Mouse (Mus musculus) liver, embryonic 11.5 days (tissue): ENCODE results near the gene Slc44a4. TPM values are rescaled to one million over a fixed set of nuclear protein-coding genes. Genes with fewer than 3 reads are reported as not detected.

Experiments used
- ATAC-seq: fragments of 200-750 bp; cut with Nextera tagmentation; replicated peaks from 2 replicates; pipeline ENCODE4 v1.8.0; 2017; ENCODE audit warnings: moderate number of reproducible peaks, mild to moderate bottlenecking, moderate TSS enrichment, moderate library complexity; ENCODE audit not compliant: low FRiP score
- DNase-seq: peaks from one replicate; pipeline ENCODE4 v3.0.0-alpha.2; 2017; ENCODE audit warnings: low spot score
- H3K27ac ChIP-seq: fragments of 300-500 bp; sonication (generic); 2 replicates; pipeline ENCODE4 v1.5.1; 2014; ENCODE audit warnings: mild to moderate bottlenecking, low read depth, low read length, control low read depth
- H3K27me3 ChIP-seq: fragments of 300-500 bp; sonication (generic); replicated peaks from 2 replicates; pipeline ENCODE4 v1.6.1; 2014; ENCODE audit warnings: low read length, mixed read lengths; ENCODE audit not compliant: control insufficient read depth, insufficient read depth
- H3K36me3 ChIP-seq: fragments of 300-500 bp; sonication (generic); 2 replicates; pipeline ENCODE4 v1.6.1; 2014; ENCODE audit warnings: mild to moderate bottlenecking, low read length, moderate library complexity, mixed read lengths; ENCODE audit not compliant: control insufficient read depth, insufficient read depth
- H3K4me1 ChIP-seq: fragments of 300-500 bp; sonication (generic); replicated peaks from 2 replicates; pipeline ENCODE4 v1.6.1; 2014; ENCODE audit warnings: low read length, mixed read lengths; ENCODE audit not compliant: control insufficient read depth, insufficient read depth
- H3K4me2 ChIP-seq: fragments of 300-500 bp; sonication (generic); 2 replicates; pipeline ENCODE4 v1.6.1; 2014; ENCODE audit warnings: mild to moderate bottlenecking, control low read depth, moderate library complexity
- H3K4me3 ChIP-seq: fragments of 300-500 bp; sonication (generic); 2 replicates; pipeline ENCODE4 v1.5.1; 2014; ENCODE audit warnings: low read depth, low read length, control low read depth
- H3K9ac ChIP-seq: fragments of 300-500 bp; sonication (generic); 2 replicates; pipeline ENCODE4 v1.6.1; 2014; ENCODE audit warnings: low read depth, low read length, control low read depth
- H3K9me3 ChIP-seq: fragments of 300-500 bp; sonication (generic); 2 replicates; pipeline ENCODE4 v1.6.1; 2016; ENCODE audit warnings: low read length, inconsistent platforms, mixed read lengths; ENCODE audit not compliant: control insufficient read depth
- WGBS: fragments of 180-500 bp; shearing (Covaris S2); extraction: QIAGEN DNeasy Blood & Tissue Kit; methylation state at CpG from one replicate; pipeline ENCODE4 v1.1.7; 2014; 5-methylcytosine and 5-hydroxymethylcytosine counted together
- polyA plus RNA-seq: library from polyadenylated mRNA; unstranded; fragments of >200 nt; fragmentation: Nextera tagmentation; extraction: Ambion mirVana; gene quantifications from 2 replicates; pipeline ENCODE4 v1.2.1, GENCODE M21; 2014

Gene Slc44a4
- polyA plus RNA-seq, 1 experiment from 2014 or later, result 1.3 TPM

DNA sequence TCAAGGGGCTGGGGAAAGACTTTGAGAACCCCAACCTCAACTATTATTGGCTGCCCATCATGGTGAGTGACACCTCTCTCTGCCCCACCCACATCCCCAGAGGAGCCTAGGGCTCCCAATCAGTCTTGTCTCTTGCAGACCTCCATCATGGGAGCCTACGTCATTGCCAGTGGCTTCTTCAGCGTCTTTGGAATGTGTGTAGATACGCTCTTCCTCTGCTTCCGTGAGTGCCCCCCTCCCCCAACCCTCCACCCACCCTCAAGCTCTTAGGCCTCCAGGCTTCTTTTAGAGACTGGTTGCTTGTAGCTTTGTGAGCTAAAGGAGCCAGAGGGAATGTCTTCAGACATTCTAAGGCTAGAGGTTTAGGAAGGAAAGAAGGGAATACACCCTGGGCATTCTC, 14.6 kb downstream of the Slc44a4 start:
- no peak overlapping the region for H3K4me3 ChIP-seq
- DNase-seq (no peak), ATAC-seq (no peak)
- 40% methylated on average over 4 of the region's 4 CpGs for WGBS
- no peaks in the 10 kb centered on the region; the same call in 1 of the 2 replicates for H3K36me3 ChIP-seq
- H3K9ac ChIP-seq, result no peak overlapping the region
- H3K27ac ChIP-seq, result no peak overlapping the region
- H3K27me3 ChIP-seq, result no peaks in the 10 kb centered on the region
- no peaks in the 10 kb centered on the region for H3K9me3 ChIP-seq
- no peak overlapping the region for H3K4me2 ChIP-seq
- peaks cover 9% of the 10 kb centered on the region for H3K4me1 ChIP-seq

DNA sequence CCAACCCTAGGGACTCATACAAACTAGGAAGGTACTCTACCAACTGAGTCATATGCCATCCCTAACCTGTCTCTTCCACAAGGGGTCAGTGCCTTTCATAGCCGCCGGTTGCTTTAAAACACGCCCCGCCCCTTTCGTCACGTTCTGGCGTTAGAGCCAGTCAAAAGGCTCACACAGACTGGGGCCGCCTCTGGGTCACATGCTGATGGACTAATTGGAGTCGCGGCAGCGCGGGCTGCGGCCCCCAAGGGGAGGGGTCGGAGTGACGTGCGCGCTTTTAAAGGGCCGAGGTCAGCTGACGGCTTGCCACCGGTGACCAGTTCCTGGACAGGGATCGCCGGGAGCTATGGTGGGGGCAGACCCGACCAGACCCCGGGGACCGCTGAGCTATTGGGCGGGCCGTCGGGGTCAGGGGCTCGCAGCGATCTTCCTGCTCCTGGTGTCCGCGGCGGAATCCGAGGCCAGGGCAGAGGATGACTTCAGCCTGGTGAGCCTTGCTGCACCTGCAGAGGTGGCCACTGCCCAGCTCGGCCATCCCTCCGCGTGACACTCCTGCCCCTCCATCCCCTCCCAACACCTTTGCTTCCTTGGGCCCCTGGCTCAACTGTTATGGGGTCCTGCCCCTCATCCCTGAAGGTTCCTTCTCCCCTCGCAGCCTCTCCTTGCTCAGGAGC, 16.9 kb downstream of the Slc44a4 start, which contains the start of gene Neu1:
TSS of gene Neu1 (plus strand) at position 193 of the 674 bp plus-strand sequence.
- Histone ChIP-seq H3K9me3 (no peaks in the 10 kb centered on the region), H3K4me1 (peaks cover 15% of the 10 kb centered on the region), H3K27ac (peak within 1 kb of the TSS; percentile 28; the same call in 1 of the 2 replicates), H3K9ac (peak within 1 kb of the TSS; percentile 82), H3K4me2 (peak within 1 kb of the TSS; percentile 97), H3K36me3 (no peaks in the 10 kb centered on the region; the same call in 1 of the 2 replicates), H3K4me3 (peak within 1 kb of the TSS; percentile 67), H3K27me3 (no peaks in the 10 kb centered on the region)
- ATAC-seq (peak; percentile 95), DNase-seq (peak; percentile 93)
- under 1% methylated on average over 38 of the region's 38 CpGs for WGBS

DNA sequence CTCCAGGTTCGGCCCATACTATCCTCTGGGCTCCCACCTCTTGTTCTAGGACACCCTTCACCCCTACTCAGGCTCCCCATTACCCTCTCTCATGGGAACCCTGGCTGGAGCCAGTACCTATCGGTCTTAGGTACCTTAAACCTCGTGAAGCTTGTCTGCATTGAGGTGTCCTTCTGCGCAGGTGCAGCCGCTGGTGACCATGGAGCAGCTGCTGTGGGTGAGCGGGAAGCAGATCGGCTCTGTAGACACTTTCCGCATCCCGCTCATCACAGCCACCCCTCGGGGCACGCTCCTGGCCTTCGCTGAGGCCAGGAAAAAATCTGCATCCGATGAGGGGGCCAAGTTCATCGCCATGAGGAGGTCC, 17.5 kb downstream of the Slc44a4 start:
- WGBS, result 7% methylated on average over 14 of the region's 14 CpGs
- Histone ChIP-seq H3K27ac (no peak overlapping the region), H3K9ac (peak overlapping the region; percentile 82), H3K4me1 (peaks cover 15% of the 10 kb centered on the region), H3K4me2 (peak overlapping the region; percentile 97), H3K4me3 (peak overlapping the region; percentile 67), H3K36me3 (no peaks in the 10 kb centered on the region; the same call in 1 of the 2 replicates), H3K9me3 (no peaks in the 10 kb centered on the region), H3K27me3 (no peaks in the 10 kb centered on the region)
- DNase-seq (no peak), ATAC-seq (peak; percentile 19)

DNA sequence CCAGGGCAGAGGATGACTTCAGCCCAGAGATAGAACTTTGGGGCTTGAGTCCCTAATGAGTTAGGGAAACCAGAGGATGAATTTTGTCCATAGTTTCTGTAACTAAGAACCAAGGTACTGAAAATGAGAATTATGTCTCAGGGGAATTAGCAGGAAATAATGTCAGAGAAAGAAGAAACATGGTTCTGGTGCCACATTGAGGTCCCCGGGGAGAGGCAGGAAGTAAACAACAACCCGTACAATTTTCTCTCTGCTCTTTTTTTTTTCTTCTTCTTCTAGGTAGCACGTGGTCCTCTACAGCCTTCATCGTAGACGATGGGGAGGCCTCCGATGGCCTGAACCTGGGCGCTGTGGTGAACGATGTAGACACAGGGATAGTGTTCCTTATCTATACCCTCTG, 18.0 kb downstream of the Slc44a4 start:
- WGBS, result 73% methylated on average over 8 of the region's 8 CpGs
- H3K27me3 ChIP-seq, result no peaks in the 10 kb centered on the region
- DNase-seq, result no peak
- no peaks in the 10 kb centered on the region; the same call in 1 of the 2 replicates for H3K36me3 ChIP-seq
- H3K9me3 ChIP-seq, result no peaks in the 10 kb centered on the region
- ATAC-seq, result no peak
- H3K4me2 ChIP-seq, result peak overlapping the region; percentile 97
- peak overlapping the region; percentile 67 for H3K4me3 ChIP-seq
- peaks cover 15% of the 10 kb centered on the region for H3K4me1 ChIP-seq
- peak overlapping the region; percentile 82 for H3K9ac ChIP-seq
- H3K27ac ChIP-seq, result no peak overlapping the region

DNA sequence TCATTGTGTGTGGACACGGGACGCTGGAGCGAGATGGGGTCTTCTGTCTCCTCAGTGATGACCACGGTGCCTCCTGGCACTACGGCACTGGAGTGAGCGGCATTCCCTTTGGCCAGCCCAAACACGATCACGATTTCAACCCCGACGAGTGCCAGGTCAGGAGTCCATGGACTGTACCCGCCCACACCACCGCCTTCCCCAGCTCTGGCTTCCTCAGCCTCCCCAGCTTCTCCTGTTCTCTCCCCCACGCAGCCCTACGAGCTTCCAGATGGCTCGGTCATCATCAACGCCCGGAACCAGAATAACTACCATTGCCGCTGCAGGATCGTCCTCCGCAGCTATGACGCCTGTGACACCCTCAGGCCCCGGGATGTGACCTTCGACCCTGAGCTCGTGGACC, 19.8 kb downstream of the Slc44a4 start:
- Histone ChIP-seq H3K27ac (no peak overlapping the region), H3K4me2 (peak overlapping the region; percentile 23), H3K27me3 (no peaks in the 10 kb centered on the region), H3K36me3 (no peaks in the 10 kb centered on the region; the same call in 1 of the 2 replicates), H3K9me3 (no peaks in the 10 kb centered on the region), H3K4me1 (peaks cover 15% of the 10 kb centered on the region), H3K4me3 (no peak overlapping the region), H3K9ac (no peak overlapping the region)
- ATAC-seq (no peak), DNase-seq (no peak)
- WGBS, result 73% methylated on average over 24 of the region's 24 CpGs

DNA sequence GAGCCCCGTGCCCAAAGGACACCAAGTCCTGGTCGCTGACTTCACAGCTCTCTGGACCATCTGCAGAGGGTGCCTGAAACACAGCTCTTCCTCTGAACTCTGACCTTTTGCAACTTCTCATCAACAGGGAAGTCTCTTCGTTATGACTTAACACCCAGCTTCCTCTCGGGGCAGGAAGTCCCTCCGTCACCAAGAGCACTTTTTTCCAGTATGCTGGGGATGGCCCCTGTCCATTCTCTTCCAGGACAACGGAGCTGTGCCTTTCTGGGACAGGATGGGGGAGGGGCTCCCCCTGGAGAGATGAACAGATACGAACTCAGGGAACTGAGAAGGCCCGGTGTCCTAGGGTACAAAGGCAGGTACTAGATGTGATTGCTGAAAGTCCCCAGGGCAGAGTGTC, 20.6 kb downstream of the Slc44a4 start:
- Histone ChIP-seq H3K9me3 (no peaks in the 10 kb centered on the region), H3K27ac (no peak overlapping the region), H3K4me1 (peaks cover 15% of the 10 kb centered on the region), H3K4me2 (peak overlapping the region; percentile 2; the same call in 1 of the 2 replicates), H3K36me3 (no peaks in the 10 kb centered on the region; the same call in 1 of the 2 replicates), H3K27me3 (no peaks in the 10 kb centered on the region), H3K9ac (no peak overlapping the region), H3K4me3 (0 out of 2 replicates have a peak overlapping the region, but pooled peaks have one; percentile 2)
- ATAC-seq, result no peak
- DNase-seq, result no peak
- 41% methylated on average over 8 of the region's 8 CpGs for WGBS

DNA sequence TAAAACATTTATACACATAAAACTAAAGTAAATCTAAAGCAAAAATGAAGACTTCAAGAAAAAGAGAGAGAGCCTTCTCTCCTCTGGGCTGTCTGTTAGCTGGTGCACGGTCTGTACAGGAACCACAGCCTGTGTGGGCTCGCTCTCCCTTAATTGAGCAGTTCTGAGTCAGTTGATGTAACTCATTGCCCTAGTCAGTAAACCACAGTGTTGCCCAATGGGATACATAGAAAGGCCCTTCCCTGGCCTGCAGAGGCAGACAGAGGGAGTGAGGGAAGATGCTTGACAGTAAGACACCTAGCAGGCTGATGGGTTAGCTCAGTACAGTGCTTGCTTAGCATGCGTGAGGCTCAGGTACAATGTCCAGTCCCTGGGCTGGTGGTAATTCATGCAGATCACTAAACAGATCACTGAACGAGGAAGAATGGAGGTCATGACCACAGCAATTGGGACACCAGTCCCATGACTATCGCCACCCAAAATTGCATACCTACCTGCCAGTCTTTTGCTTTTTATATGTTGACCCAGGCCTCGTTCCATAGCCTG, 23.8 kb downstream of the Slc44a4 start:
- Histone ChIP-seq H3K9me3 (no peaks in the 10 kb centered on the region), H3K36me3 (no peaks in the 10 kb centered on the region; the same call in 1 of the 2 replicates), H3K4me2 (no peak overlapping the region), H3K4me1 (peaks cover 19% of the 10 kb centered on the region), H3K27me3 (no peaks in the 10 kb centered on the region), H3K27ac (no peak overlapping the region), H3K4me3 (no peak overlapping the region), H3K9ac (no peak overlapping the region)
- no peak for DNase-seq
- 76% methylated on average over 6 of the region's 6 CpGs for WGBS
- ATAC-seq, result no peak

DNA sequence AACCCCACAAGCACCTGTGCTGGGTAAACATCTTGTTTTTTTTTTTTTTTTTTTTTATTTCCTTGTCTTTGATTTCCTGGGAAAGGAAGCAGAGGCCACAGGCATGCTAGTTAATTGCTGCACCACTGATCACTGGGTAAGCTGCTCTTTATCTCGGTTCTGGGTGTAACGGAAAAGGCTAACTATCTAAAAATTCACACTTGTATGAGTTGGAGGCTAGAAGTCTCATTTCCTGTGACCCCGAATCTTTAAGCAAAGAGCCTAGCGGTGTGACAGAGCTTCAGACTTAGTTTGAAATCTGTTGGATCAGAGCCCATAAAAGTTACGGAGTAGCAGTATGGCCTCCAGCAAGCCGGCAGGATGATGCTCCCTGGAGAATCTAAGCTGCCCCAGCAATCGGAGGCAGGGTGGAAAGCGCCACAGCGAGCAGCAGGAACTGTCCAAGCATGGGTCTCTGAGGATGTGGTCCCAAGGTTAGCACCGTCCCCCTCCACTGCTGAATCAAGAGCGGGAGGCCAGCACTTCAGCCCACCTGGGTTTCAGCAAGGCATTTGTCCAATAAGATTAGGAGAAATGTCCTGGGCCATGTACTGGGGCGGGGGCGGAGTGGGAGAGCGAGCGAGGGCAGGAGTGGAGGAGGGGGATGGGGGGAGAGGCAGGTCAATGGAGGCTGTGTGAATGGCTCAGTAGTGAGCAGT, 27.2 kb downstream of the Slc44a4 start:
- peak overlapping the region; percentile 80 for H3K4me2 ChIP-seq
- H3K36me3 ChIP-seq, result no peaks in the 10 kb centered on the region
- ATAC-seq (peak; percentile 56), DNase-seq (peak; percentile 62)
- H3K27me3 ChIP-seq, result no peaks in the 10 kb centered on the region
- H3K9me3 ChIP-seq, result no peaks in the 10 kb centered on the region
- peak overlapping the region; percentile 65 for H3K9ac ChIP-seq
- H3K4me1 ChIP-seq, result peaks cover 10% of the 10 kb centered on the region
- peak overlapping the region; percentile 75 for H3K27ac ChIP-seq
- 14% methylated on average over 15 of the region's 15 CpGs for WGBS
- peak overlapping the region; percentile 46 for H3K4me3 ChIP-seq
